Mouse (Mus musculus) neutrophil, adult 65 days (primary cell): Measurements from ENCODE around the gene Rapgef5. TPM values are rescaled to one million over a fixed set of nuclear protein-coding genes. Genes with fewer than 3 reads are reported as not detected.

ENCODE experiments used
- total RNA-seq: library from RNA; stranded (reverse); gene quantifications from 2 replicates; pipeline ENCODE4 v1.2.4, GENCODE M21; 2023

Gene Rapgef5
- total RNA-seq, result 1.5 and 3.0 TPM in 2 replicates

GRCm38 (mm10) chr12:117516179-117516578, at the start of gene Rapgef5:
Gene Rapgef5 (plus strand): TSS chr12:117516479.

GRCm38 (mm10) chr12:117803989-117804388, 287.7 kb downstream of the Rapgef5 start, which contains the start of gene Cdca7l:
Gene Cdca7l (plus strand): TSS chr12:117804289.

